Mouse (Mus musculus): ENCODE measurements around the gene Mapkap1. TPM values are rescaled to one million over a fixed set of nuclear protein-coding genes. Genes with fewer than 3 reads are reported as not detected.

Gene Mapkap1
- polyA plus RNA-seq, 1 experiment from 2014 or later = 95.9 TPM

Other genes starting within 250 kb of the Mapkap1 start
- 16.6 and 19.2 TPM in 2 replicates for gene Pbx3, start 33.6 kb upstream of the Mapkap1 start, polyA plus RNA-seq (2015; fragmentation: Nextera tagmentation; extraction: Ambion mirVana)